In the genomic region with DNA sequence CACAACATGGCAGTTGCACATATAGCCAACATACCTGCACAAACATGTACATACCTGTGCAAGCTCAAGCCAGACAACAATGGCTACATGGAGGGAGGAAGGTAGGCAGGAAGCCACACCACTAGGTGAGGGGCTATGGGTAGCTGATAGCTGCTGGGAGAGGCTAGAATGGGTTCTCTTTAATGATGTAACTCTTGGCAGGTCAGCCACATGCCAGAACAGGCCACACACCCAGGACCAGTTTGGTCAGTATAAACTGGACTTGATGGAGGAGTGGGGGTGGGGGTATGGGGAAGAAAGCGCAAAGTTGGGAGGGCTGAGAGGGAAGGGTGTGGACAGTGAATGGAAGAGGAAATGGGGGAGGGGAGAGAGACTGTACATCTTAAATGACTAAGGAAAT, we compare ENCODE assay signal across 31 mouse cellular contexts. TPM values are rescaled to one million over a fixed set of nuclear protein-coding genes. Genes with fewer than 3 reads are reported as not detected.
DNase-seq lines count a peak whose midpoint lies in the region; ATAC-seq and TF ChIP-seq lines count a peak whose summit lies in the region.
"Had no signal": no experiment of that assay in that cellular context is flagged by ENCODE, and none has a peak within 500 bp of the region (broad histone marks: within the 10 kb centered on the region; RNA-seq: fewer than 3 reads in every experiment).

No protein-coding gene starts in this region.

- ATAC-seq in heart, postnatal 0 days (ENCODE audit: insufficient read depth, low read depth) = 0 out of 2 replicates have a peak, but pooled peaks have one; percentile 17
- 0 out of 2 replicates have a peak, but pooled peaks have one; percentile 11 for ATAC-seq in lung, embryonic 14.5 days (ENCODE audit: insufficient read depth)
- peak; percentile 87 for ATAC-seq in stomach, postnatal 0 days (ENCODE audit: low FRiP score, low TSS enrichment)
- no peak for ATAC-seq in hindbrain, embryonic 12.5 days (ENCODE audit: low FRiP score)
- ATAC-seq: CD4-positive, CD25-positive, alpha-beta regulatory T cell, adult 4 months; forebrain, embryonic 15.5 days; midbrain, embryonic 13.5 days had no signal

- H3K27ac ChIP-seq in heart, postnatal 0 days (ENCODE audit: low read depth) = no peak overlapping the region
- no peak overlapping the region for H3K27ac ChIP-seq in lung, embryonic 14.5 days (ENCODE audit: low read depth)
- no peak overlapping the region for H3K27ac ChIP-seq in stomach, postnatal 0 days (replicated peaks)
- no peak overlapping the region for H3K27ac ChIP-seq in hindbrain, embryonic 12.5 days
- H3K27ac ChIP-seq: embryonic facial prominence, embryonic 12.5 days; forebrain, embryonic 10.5 days; forebrain, embryonic 15.5 days; heart, embryonic 13.5 days; hindbrain, embryonic 13.5 days; limb, embryonic 10.5 days; limb, embryonic 15.5 days; liver, embryonic 13.5 days; macrophage; midbrain, embryonic 13.5 days; neural tube, embryonic 13.5 days had no signal

- H3K9me3 ChIP-seq in heart, postnatal 0 days (replicated peaks; ENCODE audit: control insufficient read depth, low read length) = no peaks in the 10 kb centered on the region
- no peaks in the 10 kb centered on the region for H3K9me3 ChIP-seq in lung, embryonic 14.5 days (ENCODE audit: low read depth, low read length)
- H3K9me3 ChIP-seq in stomach, postnatal 0 days (ENCODE audit: control insufficient read depth, low read length) = no peaks in the 10 kb centered on the region
- no peaks in the 10 kb centered on the region for H3K9me3 ChIP-seq in hindbrain, embryonic 12.5 days (replicated peaks)
- H3K9me3 ChIP-seq: embryonic facial prominence, embryonic 12.5 days; forebrain, embryonic 10.5 days; forebrain, embryonic 15.5 days; heart, embryonic 13.5 days; hindbrain, embryonic 13.5 days; limb, embryonic 10.5 days; limb, embryonic 15.5 days; liver, embryonic 13.5 days; midbrain, embryonic 13.5 days; neural tube, embryonic 13.5 days had no signal

- H3K4me3 ChIP-seq in heart, postnatal 0 days (ENCODE audit: low read depth, low read length) = no peak overlapping the region
- H3K4me3 ChIP-seq in lung, embryonic 14.5 days (ENCODE audit: low read depth, low read length) = no peak overlapping the region
- H3K4me3 ChIP-seq in stomach, postnatal 0 days (ENCODE audit: low read depth, low read length) = no peak overlapping the region
- H3K4me3 ChIP-seq in hindbrain, embryonic 12.5 days = no peak overlapping the region
- H3K4me3 ChIP-seq: embryonic facial prominence, embryonic 12.5 days; forebrain, embryonic 10.5 days; forebrain, embryonic 15.5 days; heart, embryonic 13.5 days; hindbrain, embryonic 13.5 days; limb, embryonic 10.5 days; limb, embryonic 15.5 days; liver, embryonic 13.5 days; midbrain, embryonic 13.5 days; neural tube, embryonic 13.5 days had no signal

- no peak overlapping the region for H3K9ac ChIP-seq in heart, postnatal 0 days (replicated peaks; ENCODE audit: low read depth, low read length)
- no peak overlapping the region for H3K9ac ChIP-seq in lung, embryonic 14.5 days
- H3K9ac ChIP-seq in stomach, postnatal 0 days (ENCODE audit: low read length) = no peak overlapping the region
- no peak overlapping the region for H3K9ac ChIP-seq in hindbrain, embryonic 12.5 days
- H3K9ac ChIP-seq: embryonic facial prominence, embryonic 12.5 days; forebrain, embryonic 15.5 days; heart, embryonic 13.5 days; hindbrain, embryonic 13.5 days; limb, embryonic 15.5 days; liver, embryonic 13.5 days; midbrain, embryonic 13.5 days; neural tube, embryonic 13.5 days had no signal

- no peaks in the 10 kb centered on the region for H3K36me3 ChIP-seq in heart, postnatal 0 days (replicated peaks; ENCODE audit: control insufficient read depth, insufficient read depth, low read length)
- no peaks in the 10 kb centered on the region for H3K36me3 ChIP-seq in lung, embryonic 14.5 days (ENCODE audit: insufficient read depth)
- no peaks in the 10 kb centered on the region for H3K36me3 ChIP-seq in stomach, postnatal 0 days (ENCODE audit: control insufficient read depth, insufficient read depth, low read length)
- H3K36me3 ChIP-seq in hindbrain, embryonic 12.5 days = no peaks in the 10 kb centered on the region
- H3K36me3 ChIP-seq: embryonic facial prominence, embryonic 12.5 days; forebrain, embryonic 10.5 days; forebrain, embryonic 15.5 days; hindbrain, embryonic 13.5 days; limb, embryonic 10.5 days; limb, embryonic 15.5 days; liver, embryonic 13.5 days; midbrain, embryonic 13.5 days; neural tube, embryonic 13.5 days had no signal

- TF ChIP-seq CTCF in heart, postnatal 0 days (IDR thresholded peaks at IDR 0.05; ENCODE audit: low read depth) = no peak
- TF ChIP-seq CTCF in lung, embryonic 14.5 days (IDR thresholded peaks at IDR 0.05; ENCODE audit: low read depth) = no peak
- TF ChIP-seq CTCF in stomach, postnatal 0 days (IDR thresholded peaks at IDR 0.05; ENCODE audit: low read depth) = no peak

- no peaks in the 10 kb centered on the region for H3K27me3 ChIP-seq in heart, postnatal 0 days (ENCODE audit: control insufficient read depth, insufficient read depth, low read length)
- no peaks in the 10 kb centered on the region for H3K27me3 ChIP-seq in lung, embryonic 14.5 days (ENCODE audit: insufficient read depth, low read length)
- no peaks in the 10 kb centered on the region for H3K27me3 ChIP-seq in stomach, postnatal 0 days (ENCODE audit: control insufficient read depth, insufficient read depth, low read length)
- no peaks in the 10 kb centered on the region for H3K27me3 ChIP-seq in hindbrain, embryonic 12.5 days
- H3K27me3 ChIP-seq: embryonic facial prominence, embryonic 12.5 days; forebrain, embryonic 15.5 days; heart, embryonic 13.5 days; hindbrain, embryonic 13.5 days; limb, embryonic 15.5 days; liver, embryonic 13.5 days; midbrain, embryonic 13.5 days; neural tube, embryonic 13.5 days had no signal

- H3K4me2 ChIP-seq in heart, postnatal 0 days (ENCODE audit: low read depth, low read length) = no peak overlapping the region
- H3K4me2 ChIP-seq in lung, embryonic 14.5 days = no peak overlapping the region
- no peak overlapping the region for H3K4me2 ChIP-seq in stomach, postnatal 0 days (replicated peaks; ENCODE audit: low read depth)
- H3K4me2 ChIP-seq in hindbrain, embryonic 12.5 days (replicated peaks) = no peak overlapping the region
- H3K4me2 ChIP-seq: embryonic facial prominence, embryonic 12.5 days; forebrain, embryonic 15.5 days; heart, embryonic 13.5 days; hindbrain, embryonic 13.5 days; limb, embryonic 15.5 days; liver, embryonic 13.5 days; midbrain, embryonic 13.5 days; neural tube, embryonic 13.5 days had no signal

- 72% methylated on average over 1 of the region's 1 CpGs for WGBS in heart, postnatal 0 days
- 38% methylated on average over 1 of the region's 1 CpGs for WGBS in lung, embryonic 14.5 days
- 44% methylated on average over 1 of the region's 1 CpGs for WGBS in stomach, postnatal 0 days
- WGBS in hindbrain, embryonic 12.5 days = 91% methylated on average over 1 of the region's 1 CpGs

- peaks cover 35% of the 10 kb centered on the region for H3K4me1 ChIP-seq in heart, postnatal 0 days (ENCODE audit: control insufficient read depth, insufficient read depth)
- peaks cover 19% of the 10 kb centered on the region for H3K4me1 ChIP-seq in lung, embryonic 14.5 days (ENCODE audit: insufficient read depth)
- peaks cover 4% of the 10 kb centered on the region; the same call in 1 of the 2 replicates for H3K4me1 ChIP-seq in stomach, postnatal 0 days (replicated peaks; ENCODE audit: control insufficient read depth, insufficient read depth)
- H3K4me1 ChIP-seq in hindbrain, embryonic 12.5 days = peaks cover 32% of the 10 kb centered on the region
- H3K4me1 ChIP-seq: forebrain, embryonic 15.5 days; liver, embryonic 13.5 days had no signal

- DNase-seq in heart, postnatal 0 days (ENCODE audit: low spot score) = no peak
- DNase-seq in heart, postnatal 4 days = no peak
- DNase-seq in lung, embryonic 14.5 days = no peak
- no peak for DNase-seq in lung, postnatal 4 days
- DNase-seq in lung, postnatal 36 days = peak; percentile 71
- no peak for DNase-seq in stomach, postnatal 0 days (ENCODE audit: low spot score)
- DNase-seq: adrenal gland, postnatal 14 days; cerebellum, adult 11 months; cerebellum, adult 9-10 months; cerebellum, postnatal 36 days; gastrocnemius, postnatal 25 days; heart, adult 18-20 months; kidney, adult 18-20 months; kidney, postnatal 10 days; layer of hippocampus, adult 9-11 months; liver, embryonic 13.5 days; thymus, adult 18-20 months; thymus, postnatal 25 days had no signal

- no peak for TF ChIP-seq EP300 in heart, postnatal 0 days (IDR thresholded peaks at IDR 0.05; ENCODE audit: low read depth)
- no peak for TF ChIP-seq EP300 in stomach, postnatal 0 days (optimal IDR thresholded peaks at IDR 0.05)

RNA-seq across cellular contexts. Expression of a gene that starts 53.7 kb away (rescaled TPM):
- 46.7 and 53.0 TPM in 2 replicates for total RNA-seq in heart, postnatal 0 days (2014; rRNA removed; ENCODE audit: low replicate concordance)
- 39.7 and 41.6 TPM in 2 replicates for polyA plus RNA-seq in heart, postnatal 0 days (2015; fragmentation: Nextera tagmentation; extraction: Ambion mirVana)
- total RNA-seq in heart, postnatal 4 days (2021) = 100 to 1,000 TPM; 115 to 118 TPM
- 102 and 105 TPM in 2 replicates for polyA plus RNA-seq in lung, embryonic 14.5 days (2014; fragmentation: Nextera tagmentation; extraction: Ambion mirVana)
- polyA plus RNA-seq in stomach, postnatal 0 days (2015; fragmentation: Nextera tagmentation; extraction: Ambion mirVana) = 69.5 and 72.3 TPM in 2 replicates
- 66.2 and 74.8 TPM in 2 replicates for polyA plus RNA-seq in hindbrain, embryonic 12.5 days (2016; fragmentation: Nextera tagmentation; extraction: Ambion mirVana)
- total RNA-seq: megakaryocyte-erythroid progenitor cell, adult 5-6 weeks had no signal
- polyA plus RNA-seq: CD4-positive, CD25-positive, alpha-beta regulatory T cell, adult 4 months had no signal
